Mouse (Mus musculus) monocyte, adult 59 days (primary cell): Measurements from ENCODE around the gene Edem3. TPM values are rescaled to one million over a fixed set of nuclear protein-coding genes. Genes with fewer than 3 reads are reported as not detected.

Experiments
- total RNA-seq, 2 experiments: library from RNA; stranded (reverse); gene quantifications; one replicate each; pipeline ENCODE4 v1.2.4; 2023

Gene Edem3
- total RNA-seq = 10 to 100 TPM; 20.6 to 21.4 TPM

GRCm38 (mm10) chr1:151754881-151755659 lies at the start of gene Edem3:
TSS of gene Edem3 (plus strand) at chr1:151755371.

Other genes starting within 250 kb of the Edem3 start
- 100 to 1,000 TPM; 215 to 247 TPM for gene Fam129a, start 184.2 kb upstream of the Edem3 start, total RNA-seq